Mouse (Mus musculus) layer of hippocampus, adult 2 months (tissue): ENCODE results near the gene Car3. TPM values are rescaled to one million over a fixed set of nuclear protein-coding genes. Genes with fewer than 3 reads are reported as not detected.

Experiments
- DNase-seq, 2 experiments: peaks; one replicate each; pipeline ENCODE4 v3.0.0; 2022; ENCODE audit warnings: low spot score in 2 of 2
- H3K27ac ChIP-seq: fragments of 200-600 bp; 2 replicates; pipeline ENCODE4 v1.8.1; 2022
- H3K4me3 ChIP-seq: fragments of 200-600 bp; 2 replicates; pipeline ENCODE4 v1.8.1; 2022; ENCODE audit warnings: mild to moderate bottlenecking
- CTCF ChIP-seq: fragments of 200-600 bp; conservative IDR thresholded peaks from 2 replicates; pipeline ENCODE4 v1.8.1; 2022; ENCODE audit warnings: antibody characterized with exemption, mild to moderate bottlenecking, moderate library complexity
- total RNA-seq, 2 experiments: library from RNA; stranded (reverse); gene quantifications; 2 replicates each; pipeline ENCODE4 v1.2.3; 2021

Gene Car3
- total RNA-seq, 2 experiments from 2014 or later = 0.20 TPM; not detected in 1

DNA sequence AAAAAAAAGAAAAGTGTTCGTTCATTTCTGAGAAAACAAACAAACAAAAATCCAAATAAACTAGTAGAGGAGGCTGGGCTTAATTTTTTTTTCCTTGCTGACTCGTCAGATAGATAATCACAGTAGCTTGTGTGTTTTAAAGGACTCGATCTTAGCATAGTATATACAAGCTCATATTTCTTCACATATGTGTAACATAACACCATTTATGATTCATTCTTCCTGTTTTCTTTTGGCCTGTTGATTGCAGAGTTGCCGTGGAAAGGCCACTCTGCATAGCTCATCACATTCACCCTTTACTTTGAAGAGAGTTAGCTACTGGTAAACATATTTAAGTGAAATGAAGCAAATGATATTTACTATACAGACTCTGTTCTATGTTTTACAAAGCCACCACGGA is 30.4 kb downstream of the Car3 start:
- Histone ChIP-seq H3K4me3 (no peak overlapping the region), H3K27ac (no peak overlapping the region)
- TF ChIP-seq CTCF = no peak
- DNase-seq = no peak

DNA sequence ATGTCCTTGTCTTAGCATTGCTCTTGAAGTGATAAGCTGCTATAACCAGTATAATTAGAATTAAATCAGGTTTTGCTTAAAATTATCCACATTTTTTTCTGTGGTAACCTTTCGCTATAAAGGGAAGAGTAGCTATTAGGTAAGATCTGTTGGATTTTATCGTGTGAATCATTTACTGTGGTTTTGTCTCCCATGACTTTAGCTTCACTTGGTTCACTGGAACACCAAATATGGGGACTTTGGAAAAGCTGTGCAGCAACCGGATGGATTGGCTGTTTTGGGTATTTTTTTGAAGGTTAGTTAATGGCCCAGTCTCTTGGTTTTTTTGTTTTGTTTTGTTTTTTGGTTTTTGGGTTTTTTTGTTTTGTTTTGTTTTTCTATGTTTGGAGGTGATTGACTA is 32.0 kb downstream of the Car3 start:
- no peak for DNase-seq
- TF ChIP-seq CTCF = no peak

DNA sequence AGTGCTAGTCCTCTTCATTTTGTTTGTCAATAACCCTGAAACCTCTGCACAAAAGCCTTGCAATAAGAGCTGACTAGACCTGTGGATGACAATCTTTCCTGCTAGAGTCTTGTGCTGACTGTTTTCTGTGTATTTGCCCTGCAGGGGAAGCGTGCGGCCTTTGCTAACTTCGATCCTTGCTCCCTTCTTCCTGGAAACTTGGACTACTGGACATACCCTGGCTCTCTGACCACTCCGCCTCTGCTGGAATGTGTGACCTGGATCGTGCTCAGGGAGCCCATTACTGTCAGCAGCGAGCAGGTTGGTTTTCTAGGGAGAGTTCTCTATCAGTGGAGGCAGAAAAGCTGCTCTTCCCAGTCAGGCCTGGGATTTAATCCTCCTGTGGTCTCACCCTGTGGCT is 34.5 kb downstream of the Car3 start:
- no peak for TF ChIP-seq CTCF
- no peak overlapping the region for H3K27ac ChIP-seq
- DNase-seq = no peak
- H3K4me3 ChIP-seq = no peak overlapping the region

More for the DNA sequence above, 32.0 kb downstream of the Car3 start:
- Histone ChIP-seq H3K4me3 (no peak overlapping the region), H3K27ac (no peak overlapping the region)

DNA sequence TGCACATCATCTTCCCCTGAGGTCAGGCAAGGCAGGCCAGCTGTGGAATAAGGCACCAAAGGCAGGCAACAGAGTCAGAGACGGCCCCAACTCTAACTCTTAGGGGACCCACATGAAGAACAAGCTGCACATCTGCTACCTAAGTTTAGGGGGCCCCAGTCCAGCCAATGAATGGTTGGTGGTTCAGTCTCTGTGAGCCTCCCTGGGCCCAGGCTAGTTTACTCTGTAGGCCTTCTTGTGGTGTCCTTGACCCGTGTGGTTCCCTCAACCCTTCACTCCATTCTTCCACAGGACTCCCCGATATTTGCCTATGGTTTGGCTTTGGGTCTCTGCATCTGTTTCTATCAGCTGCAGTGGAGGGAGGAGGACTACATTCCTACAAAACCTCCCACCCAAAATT is 40.1 kb downstream of the Car3 start:
- no peak overlapping the region for H3K27ac ChIP-seq
- no peak for TF ChIP-seq CTCF

DNA sequence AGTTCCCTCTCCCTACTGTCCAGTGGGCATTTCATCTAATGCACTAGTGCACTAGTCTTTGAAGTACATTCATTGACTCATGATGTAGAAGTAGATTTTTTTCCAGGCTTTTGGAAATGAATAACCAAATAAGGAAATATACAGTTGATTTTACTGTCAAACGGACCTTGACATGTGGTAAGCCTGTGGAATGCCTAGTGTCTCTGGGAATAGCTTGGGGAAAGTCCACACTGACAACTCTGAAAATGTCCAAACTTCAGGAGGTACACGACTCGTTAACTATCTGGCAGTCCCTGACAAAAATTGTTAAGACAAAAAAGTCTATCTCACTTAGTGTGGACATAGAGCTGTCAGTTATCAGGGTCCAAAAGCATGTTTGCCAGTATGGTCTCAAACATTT is 40.9 kb downstream of the Car3 start:
- H3K4me3 ChIP-seq = no peak overlapping the region
- TF ChIP-seq CTCF = no peak
- DNase-seq = no peak
- no peak overlapping the region for H3K27ac ChIP-seq

More for the DNA sequence above, 40.1 kb downstream of the Car3 start:
- no peak for DNase-seq
- H3K4me3 ChIP-seq = no peak overlapping the region

DNA sequence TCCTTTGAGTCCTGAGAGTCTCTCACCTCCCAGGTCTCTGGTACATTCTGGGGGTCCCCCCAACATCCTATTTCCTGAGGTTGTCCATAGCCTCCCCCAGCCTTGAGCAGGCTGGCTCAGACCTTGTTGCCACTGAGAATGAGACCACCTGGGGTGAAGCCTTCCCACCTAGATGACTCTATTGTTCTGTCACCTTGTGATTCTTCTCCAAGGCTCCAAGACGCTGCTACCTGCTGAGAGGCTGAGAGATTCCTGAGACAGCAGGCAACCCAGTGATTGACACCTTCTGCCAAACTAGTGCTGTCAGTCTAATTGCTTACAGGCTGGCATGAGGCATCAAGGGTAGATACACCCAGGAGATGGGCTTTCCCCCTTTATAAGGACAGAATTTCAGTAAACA is 44.0 kb downstream of the Car3 start:
- no peak for TF ChIP-seq CTCF
- DNase-seq = no peak

DNA sequence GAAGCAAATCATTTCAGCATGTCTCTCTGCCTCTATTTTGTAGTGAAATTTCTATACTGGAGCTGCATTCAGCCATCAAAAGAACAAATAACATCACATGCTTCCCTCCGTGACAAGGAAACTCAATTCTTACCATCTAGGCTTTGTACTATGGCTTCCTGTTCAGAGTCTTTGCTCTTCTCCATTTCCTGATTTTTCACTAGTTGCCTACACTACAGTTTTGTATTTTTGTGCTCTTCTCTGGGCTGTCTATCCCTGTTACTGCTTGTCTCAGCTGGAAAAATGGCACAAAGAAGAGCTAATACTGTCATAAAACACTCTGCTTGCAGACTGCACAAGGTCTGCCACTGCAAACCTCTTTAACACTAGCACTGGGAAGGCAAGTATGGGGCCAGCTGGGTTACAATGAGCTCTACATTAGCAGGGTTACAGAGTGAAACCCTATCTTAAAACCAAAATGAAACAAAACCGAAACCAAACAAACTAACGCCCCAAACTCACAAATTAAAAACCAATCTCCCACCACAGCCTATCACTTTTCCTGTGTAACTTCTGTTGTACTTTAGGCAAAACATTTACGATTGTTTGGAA is 48.8 kb downstream of the Car3 start:
- H3K27ac ChIP-seq = no peak overlapping the region
- no peak overlapping the region for H3K4me3 ChIP-seq
- TF ChIP-seq CTCF = no peak
- DNase-seq = no peak

More for the DNA sequence above, 44.0 kb downstream of the Car3 start:
- Histone ChIP-seq H3K27ac (no peak overlapping the region), H3K4me3 (no peak overlapping the region)

DNA sequence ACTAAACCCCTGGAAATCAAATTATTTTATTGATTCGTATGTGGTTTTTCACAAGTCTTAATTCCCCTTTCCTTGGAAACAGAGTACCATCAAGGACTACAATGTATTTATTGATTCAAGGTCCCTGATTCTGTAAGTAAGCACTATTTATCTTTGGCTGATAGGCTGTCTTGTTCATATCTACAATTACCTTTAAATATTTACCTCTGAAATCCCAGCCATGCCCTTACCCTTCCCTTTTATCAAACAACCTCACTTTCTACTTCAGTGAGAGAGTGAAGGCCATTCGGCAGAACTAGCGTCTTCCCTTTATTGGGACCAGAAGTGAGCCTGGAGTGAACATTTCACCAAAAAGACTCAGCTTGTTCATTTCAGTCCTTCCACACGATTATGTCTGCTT is 50.5 kb downstream of the Car3 start:
- Histone ChIP-seq H3K4me3 (no peak overlapping the region), H3K27ac (no peak overlapping the region)
- no peak for DNase-seq
- no peak for TF ChIP-seq CTCF

DNA sequence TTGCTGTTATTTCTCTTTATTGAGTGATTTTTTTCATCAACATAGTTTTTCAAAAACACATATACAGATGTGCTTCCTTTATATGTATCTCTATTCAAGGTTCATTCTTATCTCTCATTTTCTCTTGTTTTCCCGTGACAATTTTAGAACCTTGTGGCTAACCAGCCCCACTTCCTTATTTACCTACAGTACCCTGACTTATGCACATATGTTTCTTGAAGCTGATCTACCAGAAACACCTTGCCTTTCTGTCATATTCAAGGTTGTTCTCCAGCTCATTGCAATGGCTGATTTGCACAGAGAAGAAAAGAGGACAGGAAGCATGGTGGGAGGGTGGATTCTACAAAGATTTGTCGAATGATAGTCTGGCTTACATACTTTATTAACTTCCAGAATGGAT is 52.0 kb downstream of the Car3 start:
- H3K27ac ChIP-seq = no peak overlapping the region
- no peak for TF ChIP-seq CTCF
- no peak overlapping the region for H3K4me3 ChIP-seq
- no peak for DNase-seq

DNA sequence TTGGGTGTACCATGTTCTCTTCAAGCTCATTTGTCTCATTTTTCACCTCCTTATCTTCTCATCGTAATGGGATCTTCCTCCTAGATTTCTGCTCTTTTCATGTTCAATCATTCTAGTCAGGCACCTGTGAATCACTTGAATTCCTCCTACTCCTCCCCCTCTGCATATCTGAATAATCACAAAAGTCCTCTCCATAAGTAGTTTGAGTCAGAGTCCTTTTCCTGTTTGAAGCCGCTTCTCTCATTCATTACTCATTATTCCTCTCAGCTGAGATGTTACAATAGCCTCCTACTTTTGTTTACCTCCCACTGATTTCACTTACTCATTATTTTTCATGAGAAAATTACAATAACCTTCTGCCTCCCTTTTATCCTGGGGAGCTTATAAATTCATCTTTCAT is 53.9 kb downstream of the Car3 start:
- no peak overlapping the region for H3K27ac ChIP-seq
- no peak for TF ChIP-seq CTCF
- no peak for DNase-seq
- H3K4me3 ChIP-seq = no peak overlapping the region

Other genes with a start within 250 kb of the Car3 start
- gene Car13, start 221.8 kb upstream of the Car3 start, total RNA-seq = under 1 TPM; 0.54 to 0.97 TPM
- not detected for gene Car1, start 55.1 kb upstream of the Car3 start, total RNA-seq
- gene Car2, start 22.8 kb downstream of the Car3 start, total RNA-seq = 100 to 1,000 TPM; 134 to 144 TPM